In genomic region chr11:33614218-33614617, GRCm38 (mm10) we compare ENCODE assay signal across 9 mouse cellular contexts. TPM values are rescaled to one million over a fixed set of nuclear protein-coding genes. Genes with fewer than 3 reads are reported as not detected.
DNase-seq lines count a peak whose midpoint lies in the region; ATAC-seq and TF ChIP-seq lines count a peak whose summit lies in the region.
"Had no signal": no experiment of that assay in that cellular context is flagged by ENCODE, and none has a peak within 500 bp of the region (broad histone marks: within the 10 kb centered on the region; RNA-seq: fewer than 3 reads in every experiment).

No protein-coding gene starts in this region.

- WGBS in heart, embryonic 11.5 days (ENCODE audit: insufficient replicate concordance), result 6% methylated on average over 15 of the region's 15 CpGs
- 8% methylated on average over 15 of the region's 15 CpGs for WGBS in midbrain, embryonic 13.5 days

- H3K27ac ChIP-seq in heart, embryonic 11.5 days (ENCODE audit: low read depth, low read length), result no peak overlapping the region
- no peak overlapping the region for H3K27ac ChIP-seq in cortical plate, adult 2 months (ENCODE audit: insufficient read depth, low read length)
- H3K27ac ChIP-seq in midbrain, embryonic 13.5 days, result no peak overlapping the region

- H3K27me3 ChIP-seq in heart, embryonic 11.5 days (ENCODE audit: control insufficient read depth, insufficient read depth, low read length), result peaks cover 3% of the 10 kb centered on the region; the same call in 1 of the 2 replicates
- H3K27me3 ChIP-seq in midbrain, embryonic 13.5 days, result peaks cover 7% of the 10 kb centered on the region; the same call in 1 of the 2 replicates

- intact Hi-C loops in gastrocnemius, postnatal 36 days (cut with DNase I), result loop anchor here (1.0 kb wide), 1 partner anchor 438 kb away; no protein-coding TSS in a partner anchor
- intact Hi-C loops in left cerebral cortex, postnatal 25 days (cut with DNase I), result loop anchor here (1.0 to 10.0 kb wide), 3 partner anchors 44 to 437 kb away; no protein-coding TSS in a partner anchor

- no peaks in the 10 kb centered on the region for H3K9me3 ChIP-seq in heart, embryonic 11.5 days (replicated peaks; ENCODE audit: control insufficient read depth, low read length)
- H3K9me3 ChIP-seq in midbrain, embryonic 13.5 days, result no peaks in the 10 kb centered on the region

- TF ChIP-seq POLR2A in cortical plate, adult 2 months (IDR thresholded peaks at IDR 0.05; ENCODE audit: extremely low read depth, insufficient read depth, low read length), result no peak

- no peaks in the 10 kb centered on the region for H3K36me3 ChIP-seq in heart, embryonic 11.5 days (ENCODE audit: control insufficient read depth, insufficient read depth, low read length)
- H3K36me3 ChIP-seq in midbrain, embryonic 13.5 days, result no peaks in the 10 kb centered on the region

- H3K9ac ChIP-seq in heart, embryonic 11.5 days (ENCODE audit: low read depth, low read length), result no peak overlapping the region
- H3K9ac ChIP-seq in midbrain, embryonic 13.5 days (replicated peaks), result no peak overlapping the region

- H3K4me1 ChIP-seq in heart, embryonic 11.5 days (ENCODE audit: control insufficient read depth, insufficient read depth, low read length), result no peaks in the 10 kb centered on the region
- H3K4me1 ChIP-seq in cortical plate, adult 2 months (ENCODE audit: control insufficient read depth, insufficient read depth, low read length), result no peaks in the 10 kb centered on the region
- no peaks in the 10 kb centered on the region for H3K4me1 ChIP-seq in midbrain, embryonic 13.5 days (replicated peaks)

- H3K4me3 ChIP-seq in heart, embryonic 11.5 days (ENCODE audit: low read depth, low read length), result no peak overlapping the region
- no peak overlapping the region for H3K4me3 ChIP-seq in cortical plate, adult 2 months (ENCODE audit: insufficient read depth, low read length)
- no peak overlapping the region for H3K4me3 ChIP-seq in midbrain, embryonic 13.5 days (replicated peaks)

- H3K4me2 ChIP-seq in heart, embryonic 11.5 days, result no peak overlapping the region
- H3K4me2 ChIP-seq in midbrain, embryonic 13.5 days (replicated peaks), result no peak overlapping the region

- peak; percentile 94 for DNase-seq in heart, adult 11 months
- DNase-seq in gastrocnemius, postnatal 36 days, result peak; percentile 41 to 49
- DNase-seq in kidney, adult 11 months, result peak; percentile 37
- DNase-seq in left cerebral cortex, postnatal 25 days (ENCODE audit: low spot score in 2 of 2), result peak; percentile 69 to 75
- DNase-seq in spleen, postnatal 10 days (ENCODE audit: low spot score in 2 of 2), result peak; percentile 23 to 56

- ATAC-seq in heart, embryonic 11.5 days (replicated peaks; ENCODE audit: insufficient number of reproducible peaks, low FRiP score, low TSS enrichment), result no peak
- ATAC-seq in midbrain, embryonic 13.5 days, result peak; percentile 62

- peak; percentile 93 for TF ChIP-seq CTCF in cortical plate, adult 2 months (IDR thresholded peaks at IDR 0.05; ENCODE audit: extremely low read depth, insufficient read depth, low read length)

RNA-seq across cellular contexts. Expression of gene D130052B06Rik, which starts 15.1 kb away (rescaled TPM):
- not detected in 2 replicates for polyA plus RNA-seq in heart, embryonic 11.5 days (2014; fragmentation: Nextera tagmentation; extraction: Ambion mirVana)
- not detected in 2 replicates for polyA plus RNA-seq in cortical plate, adult 2 months (2012; rRNA removed)
- not detected for total RNA-seq in gastrocnemius, postnatal 36 days (2021)
- total RNA-seq in left cerebral cortex, postnatal 25 days (2021), result not detected
- not detected in 2 replicates for polyA plus RNA-seq in midbrain, embryonic 13.5 days (2015; fragmentation: Nextera tagmentation; extraction: Ambion mirVana)
- total RNA-seq: neutrophil, adult 5-6 weeks had no signal

RNA-seq across cellular contexts. Expression of gene Gabrp, which starts 35.5 kb away (rescaled TPM):
- 0.34 and 0.52 TPM in 2 replicates for polyA plus RNA-seq in heart, embryonic 11.5 days (2014; fragmentation: Nextera tagmentation; extraction: Ambion mirVana)
- polyA plus RNA-seq in cortical plate, adult 2 months (2012; rRNA removed), result not detected in 2 replicates
- not detected for total RNA-seq in gastrocnemius, postnatal 36 days (2021)
- total RNA-seq in left cerebral cortex, postnatal 25 days (2021), result not detected
- polyA plus RNA-seq in midbrain, embryonic 13.5 days (2015; fragmentation: Nextera tagmentation; extraction: Ambion mirVana), result not detected in 2 replicates
- total RNA-seq: neutrophil, adult 5-6 weeks had no signal

Comparison
In these comparisons a context has a peak if more than half of its experiments do, and no peak if none do; other contexts are left out.
1. DNase-seq: peak in every context shown above with its lines; median percentile 94 in heart, adult 11 months; 72 in left cerebral cortex, postnatal 25 days; 45 in gastrocnemius, postnatal 36 days; 40 in spleen, postnatal 10 days; 37 in kidney, adult 11 months.